Mouse (Mus musculus): ENCODE measurements around the gene Phactr2. TPM values are rescaled to one million over a fixed set of nuclear protein-coding genes. Genes with fewer than 3 reads are reported as not detected.

Phactr2 gene
- total and polyA plus RNA-seq, 3 experiments, result not detected

DNA sequence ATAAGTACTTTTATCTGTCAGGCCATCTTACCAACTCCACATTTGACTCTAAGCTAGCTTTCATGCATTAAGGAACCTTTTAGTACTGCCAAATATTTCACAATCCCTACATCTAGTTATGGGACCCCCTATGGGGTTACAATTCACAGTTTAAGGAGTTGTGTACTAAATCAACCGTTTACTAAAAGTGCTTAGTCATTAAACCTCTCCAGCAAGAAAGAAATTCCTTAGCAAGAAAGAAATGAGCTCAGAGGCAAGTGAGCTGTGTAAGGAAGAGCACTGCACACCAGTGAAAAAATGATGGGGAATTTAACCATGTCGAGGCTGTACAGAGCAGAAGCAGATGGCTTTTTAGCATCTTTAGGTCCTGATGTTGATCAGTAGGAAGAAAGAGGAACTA is 141.2 kb downstream of the Phactr2 start:
- no peaks in the 10 kb centered on the region for H3K79me2 ChIP-seq (ENCODE audit: control insufficient read depth, insufficient read depth, low read length, poor library complexity)
- H3K27me3 ChIP-seq (ENCODE audit: control insufficient read depth in 1 of 2, insufficient read depth in 2 of 2, low read length in 2 of 2), result no peaks in the 10 kb centered on the region
- no peak overlapping the region for H3K9ac ChIP-seq (ENCODE audit: control insufficient read depth, low read depth, low read length, poor library complexity, severe bottlenecking)
- no peaks in the 10 kb centered on the region for H3K4me1 ChIP-seq (ENCODE audit: control insufficient read depth in 1 of 2, insufficient read depth in 2 of 2, low read length in 2 of 2)
- H3K27ac ChIP-seq (ENCODE audit: control insufficient read depth, low read depth, low read length), result no peak overlapping the region
- H3K4me3 ChIP-seq (ENCODE audit: control insufficient read depth in 1 of 2, insufficient read depth in 1 of 2, low read depth in 2 of 2, low read length in 2 of 2), result no peak overlapping the region
- no peak for DNase-seq (ENCODE audit: low read depth, low spot score)
- H3K36me3 ChIP-seq (ENCODE audit: control insufficient read depth in 1 of 2, insufficient read depth in 2 of 2, low read length in 2 of 2), result no peaks in the 10 kb centered on the region
- H3K9me3 ChIP-seq (replicated peaks; ENCODE audit: insufficient read depth, low read length), result no peaks in the 10 kb centered on the region
- TF ChIP-seq GABPA (IDR thresholded peaks at IDR 0.05; ENCODE audit: low read depth, low read length), result no peak
- no peak for TF ChIP-seq TBP (IDR thresholded peaks at IDR 0.05; ENCODE audit: low read depth, low read length)
- no peak for TF ChIP-seq MXI1 (IDR thresholded peaks at IDR 0.05; ENCODE audit: low read depth, low read length)
- TF ChIP-seq MYC (IDR thresholded peaks at IDR 0.05; ENCODE audit: low read depth, low read length), result no peak
- no peak for TF ChIP-seq TAL1 (IDR thresholded peaks at IDR 0.05; ENCODE audit: low read length)
- no peak for TF ChIP-seq JUND (IDR thresholded peaks at IDR 0.05; ENCODE audit: low read depth, low read length)
- no peak for TF ChIP-seq ELF1 (IDR thresholded peaks at IDR 0.05; ENCODE audit: low read depth, low read length)
- no peak for TF ChIP-seq KAT2A (conservative IDR thresholded peaks at IDR 0.05; ENCODE audit: low read depth, low read length)
- TF ChIP-seq ZKSCAN1 (IDR thresholded peaks at IDR 0.05; ENCODE audit: low read depth, low read length), result no peak
- no peak for TF ChIP-seq MAZ (IDR thresholded peaks at IDR 0.05; ENCODE audit: low read depth, low read length)
- TF ChIP-seq TCF12 (IDR thresholded peaks at IDR 0.05; ENCODE audit: low read depth, low read length), result no peak
- no peak for TF ChIP-seq GATA1 (IDR thresholded peaks at IDR 0.05; ENCODE audit: low read depth, low read length)
- no peak for TF ChIP-seq ETS1 (IDR thresholded peaks at IDR 0.05; ENCODE audit: low read depth, low read length)
- no peak for TF ChIP-seq ZNF384 (IDR thresholded peaks at IDR 0.05; ENCODE audit: low read depth, low read length)
- no peak for TF ChIP-seq HCFC1 (IDR thresholded peaks at IDR 0.05; ENCODE audit: low read depth, low read length)
- TF ChIP-seq NRF1 (IDR thresholded peaks at IDR 0.05; ENCODE audit: insufficient read depth, low read depth, low read length, poor library complexity, severe bottlenecking), result no peak
- TF ChIP-seq E2F4 (IDR thresholded peaks at IDR 0.05; ENCODE audit: borderline replicate concordance, low read depth, low read length), result no peak
- TF ChIP-seq USF2 (IDR thresholded peaks at IDR 0.05; ENCODE audit: borderline replicate concordance in 1 of 2, insufficient read depth in 1 of 2, low read depth in 1 of 2, low read length in 2 of 2), result no peak
- TF ChIP-seq USF1 (IDR thresholded peaks at IDR 0.05; ENCODE audit: low read depth, low read length), result no peak

- H3K79me2 ChIP-seq (ENCODE audit: control insufficient read depth, insufficient read depth, low read length, poor library complexity), result no peaks in the 10 kb centered on the region
- no peak for DNase-seq (ENCODE audit: low read depth, low spot score)
- no peak for TF ChIP-seq GATA1 (IDR thresholded peaks at IDR 0.05; ENCODE audit: low read depth, low read length)
- TF ChIP-seq SIN3A (IDR thresholded peaks at IDR 0.05; ENCODE audit: low read length), result no peak
- no peak for TF ChIP-seq ZKSCAN1 (IDR thresholded peaks at IDR 0.05; ENCODE audit: low read depth, low read length)
- no peak for TF ChIP-seq MYC (IDR thresholded peaks at IDR 0.05; ENCODE audit: low read depth, low read length)
- no peak for TF ChIP-seq MEF2A (IDR thresholded peaks at IDR 0.05; ENCODE audit: extremely low read depth, insufficient replicate concordance, low read depth, low read length, poor library complexity, severe bottlenecking)
- TF ChIP-seq HCFC1 (IDR thresholded peaks at IDR 0.05; ENCODE audit: low read depth, low read length), result no peak
- no peak for TF ChIP-seq MAX (IDR thresholded peaks at IDR 0.05; ENCODE audit: low read length)
- no peak for TF ChIP-seq GABPA (IDR thresholded peaks at IDR 0.05; ENCODE audit: low read depth, low read length)
- TF ChIP-seq MYB (IDR thresholded peaks at IDR 0.05; ENCODE audit: low read depth, low read length), result no peak
- no peak for TF ChIP-seq UBTF (IDR thresholded peaks at IDR 0.05; ENCODE audit: borderline replicate concordance, insufficient read depth, low read depth, low read length)
- TF ChIP-seq NRF1 (IDR thresholded peaks at IDR 0.05; ENCODE audit: insufficient read depth, low read depth, low read length, poor library complexity, severe bottlenecking), result no peak
- TF ChIP-seq NELFE (IDR thresholded peaks at IDR 0.05; ENCODE audit: low read depth, low read length), result no peak
- TF ChIP-seq RCOR1 (IDR thresholded peaks at IDR 0.05; ENCODE audit: low read depth, low read length), result no peak
- TF ChIP-seq JUND (IDR thresholded peaks at IDR 0.05; ENCODE audit: low read depth, low read length), result no peak
- no peaks in the 10 kb centered on the region for H3K36me3 ChIP-seq (ENCODE audit: control insufficient read depth in 1 of 2, insufficient read depth in 2 of 2, low read length in 2 of 2)
- H3K27ac ChIP-seq (ENCODE audit: control insufficient read depth, low read depth, low read length), result no peak overlapping the region
- no peak overlapping the region for H3K4me3 ChIP-seq (ENCODE audit: control insufficient read depth in 1 of 2, insufficient read depth in 1 of 2, low read depth in 2 of 2, low read length in 2 of 2)
- no peaks in the 10 kb centered on the region for H3K9me3 ChIP-seq (replicated peaks; ENCODE audit: insufficient read depth, low read length)
- no peaks in the 10 kb centered on the region for H3K27me3 ChIP-seq (ENCODE audit: control insufficient read depth in 1 of 2, insufficient read depth in 2 of 2, low read length in 2 of 2)
- no peaks in the 10 kb centered on the region for H3K4me1 ChIP-seq (ENCODE audit: control insufficient read depth in 1 of 2, insufficient read depth in 2 of 2, low read length in 2 of 2)
- H3K9ac ChIP-seq (ENCODE audit: control insufficient read depth, low read depth, low read length, poor library complexity, severe bottlenecking), result no peak overlapping the region
Observed at GRCm38 (mm10) chr10:13331405-13332032, 142.7 kb downstream of the Phactr2 start.
